Mouse (Mus musculus) G1E (cell line): ENCODE measurements at regions not wholly inside any gene's neighbourhood (a gene's known extent, or its start where the extent isn't known, plus 50 kb on each side); places are given as distances from the start of the nearest gene placed in this dataset.

Source experiments
- CTCF ChIP-seq: IDR thresholded peaks from 2 replicates; pipeline ENCODE4 v1.5.1; 2012; ENCODE audit warnings: low read depth, low read length, inconsistent platforms, mixed read lengths
- GATA1 ChIP-seq: IDR thresholded peaks from 2 replicates; pipeline ENCODE4 v1.6.1; 2012; ENCODE audit warnings: borderline replicate concordance, low read length, inconsistent platforms, mixed read lengths
- GATA2 ChIP-seq: IDR thresholded peaks from 2 replicates; pipeline ENCODE4 v1.6.1; 2012; ENCODE audit warnings: low read depth, low read length, inconsistent platforms, borderline replicate concordance
- POLR2AphosphoS5 ChIP-seq: IDR thresholded peaks from 2 replicates; pipeline ENCODE4 v1.6.1; 2012; ENCODE audit warnings: low read depth, low read length, inconsistent platforms; ENCODE audit not compliant: insufficient replicate concordance
- TAL1 ChIP-seq: conservative IDR thresholded peaks from 2 replicates; pipeline ENCODE4 v1.6.1; 2012; ENCODE audit warnings: low read depth, low read length, inconsistent platforms, mixed read lengths

- TF ChIP-seq CTCF (no peak), TAL1 (no peak), GATA1 (no peak), POLR2AphosphoS5 (no peak), GATA2 (no peak)
Observed at GRCm38 (mm10) chr6:143307327-143307726, 140.3 kb downstream of the Etnk1 start.
